Mouse (Mus musculus): ENCODE measurements around the gene Trmt44. TPM values are rescaled to one million over a fixed set of nuclear protein-coding genes. Genes with fewer than 3 reads are reported as not detected.

Gene Trmt44
- total RNA-seq, 1 experiment from 2014 or later, result 6.6 TPM

DNA sequence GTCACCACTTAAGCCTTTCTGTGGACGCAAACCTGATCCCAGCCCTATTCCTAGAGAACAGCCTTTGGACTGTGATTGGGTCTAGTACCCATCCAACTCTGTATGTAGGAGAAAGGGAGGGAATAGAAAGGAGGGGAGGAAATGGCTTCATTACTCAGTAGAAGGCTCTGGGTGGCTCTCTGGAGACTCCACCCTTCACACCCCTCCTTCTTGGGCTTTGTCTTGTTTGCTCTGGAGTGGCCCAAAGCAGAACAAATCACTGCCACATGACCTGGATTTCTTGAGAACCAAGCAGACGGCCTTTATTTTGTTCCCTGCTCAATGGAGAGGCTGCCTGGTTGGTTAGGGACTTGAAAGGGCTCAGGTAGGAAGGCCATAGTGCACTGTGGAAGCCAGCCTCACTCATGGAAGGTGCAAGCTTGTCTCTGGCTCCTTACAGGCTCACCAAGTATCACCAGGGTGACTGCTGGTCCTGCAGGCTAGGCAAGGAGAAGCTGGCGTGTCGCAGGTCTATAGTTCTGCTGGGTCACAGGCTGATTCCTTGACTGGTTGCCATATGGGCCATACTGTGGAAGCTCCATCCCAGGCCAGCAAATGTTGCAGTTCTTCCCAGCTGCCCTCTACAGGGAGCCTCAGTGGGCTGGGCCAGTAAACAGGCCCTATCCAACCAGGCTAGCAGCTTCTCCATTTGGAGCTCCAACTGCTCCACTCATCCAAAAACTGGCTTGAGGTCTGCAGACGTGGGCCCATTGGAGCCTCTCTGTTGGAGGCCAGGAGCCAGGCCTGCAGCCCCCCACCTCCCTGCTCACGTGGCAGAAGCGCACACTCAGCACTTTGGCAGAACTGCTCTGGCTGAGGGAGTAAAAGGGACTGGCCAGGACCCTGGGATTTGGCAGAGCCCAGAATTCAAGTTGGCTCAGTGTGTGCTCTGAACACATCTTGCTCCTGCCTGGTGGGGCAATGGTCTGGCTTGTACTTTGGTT is 22.7 kb downstream of the Trmt44 start:
- ATAC-seq (replicated peaks; ENCODE audit: low read depth, poor library complexity, severe bottlenecking), result no peak

DNA sequence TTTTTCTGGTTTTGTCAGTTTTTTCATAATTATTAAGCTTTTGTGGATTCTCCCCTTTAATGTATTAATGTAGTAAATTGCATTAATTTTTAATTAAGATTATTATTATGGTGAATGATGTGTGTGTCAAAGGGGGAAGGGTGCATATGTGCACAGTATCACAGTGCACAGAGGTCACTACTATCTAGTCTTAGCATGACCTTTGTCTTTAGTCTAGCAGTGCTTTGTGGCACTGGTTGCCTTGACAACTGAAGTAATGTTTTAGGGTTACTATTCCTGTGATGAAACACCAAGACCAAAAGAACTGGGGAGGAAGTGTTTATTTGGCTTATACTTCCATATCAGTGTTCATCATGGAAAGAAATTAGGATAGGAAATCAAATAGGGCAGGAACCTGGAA is 28.7 kb downstream of the Trmt44 start:
- ATAC-seq (replicated peaks; ENCODE audit: low read depth, poor library complexity, severe bottlenecking), result no peak

- no peak for ATAC-seq (replicated peaks; ENCODE audit: low read depth, poor library complexity, severe bottlenecking)
Measured at GRCm38 (mm10) chr5:35541059-35541790, 33.6 kb downstream of the Trmt44 start.

DNA sequence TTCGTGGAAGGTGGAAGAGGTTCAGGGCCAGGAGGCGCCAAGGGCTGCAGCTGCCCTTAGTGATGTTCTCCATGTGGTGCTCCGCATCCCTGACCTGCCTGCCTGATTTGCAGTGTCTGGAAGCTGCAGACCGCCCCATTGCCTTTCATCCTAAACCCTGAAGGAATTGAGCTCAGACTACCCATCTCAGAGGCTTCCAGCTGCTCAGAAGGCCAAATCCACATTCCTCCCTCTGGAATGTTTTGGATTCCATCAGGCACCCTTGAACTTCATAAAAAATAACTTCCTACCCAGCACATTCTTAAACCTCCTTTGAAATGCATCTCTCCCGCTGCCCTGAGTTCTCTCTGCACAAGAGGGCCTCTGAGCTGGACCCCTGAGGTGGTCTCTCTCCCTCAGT is 34.3 kb downstream of the Trmt44 start:
- no peak for ATAC-seq (replicated peaks; ENCODE audit: low read depth, poor library complexity, severe bottlenecking)

DNA sequence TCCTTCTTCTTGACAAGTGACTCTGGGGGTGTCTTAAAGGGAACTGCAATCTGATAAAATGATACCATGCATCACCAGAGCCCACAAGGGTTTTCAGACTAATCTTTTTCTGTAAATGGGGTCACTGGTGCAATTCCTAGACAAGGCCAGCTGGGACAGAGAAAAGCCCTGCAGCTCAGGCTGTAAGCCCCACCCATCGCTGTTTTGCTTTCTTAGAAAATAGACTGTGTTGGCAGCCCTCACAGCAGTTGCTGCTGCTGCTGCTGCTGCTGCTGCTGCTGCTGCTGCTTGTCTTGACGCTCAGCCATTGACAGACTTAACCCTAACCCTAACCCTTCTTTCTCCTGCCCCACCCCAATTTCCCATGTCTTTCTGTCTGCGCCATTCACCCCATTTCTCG is 35.3 kb downstream of the Trmt44 start:
- no peak for ATAC-seq (replicated peaks; ENCODE audit: low read depth, poor library complexity, severe bottlenecking)

DNA sequence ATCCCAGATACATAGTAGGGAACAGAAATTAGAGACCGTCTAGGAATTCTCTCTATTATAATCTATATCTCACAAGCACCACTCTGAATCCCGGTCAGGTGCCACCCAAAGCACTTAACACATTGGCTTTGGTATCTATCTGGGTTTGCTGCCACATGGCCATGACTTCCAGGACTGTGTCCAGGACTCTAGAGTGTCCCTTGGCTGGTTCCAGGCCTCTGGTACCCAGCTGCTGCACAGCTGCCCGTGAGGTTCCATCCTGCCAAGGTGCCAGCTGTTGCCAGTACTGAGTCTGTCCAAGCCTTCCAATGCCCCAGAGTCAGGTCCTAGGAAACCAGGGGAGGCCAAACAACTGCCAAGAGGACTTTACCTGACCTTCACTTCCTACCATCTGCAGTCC is 36.8 kb downstream of the Trmt44 start:
- ATAC-seq (replicated peaks; ENCODE audit: low read depth, poor library complexity, severe bottlenecking), result no peak

DNA sequence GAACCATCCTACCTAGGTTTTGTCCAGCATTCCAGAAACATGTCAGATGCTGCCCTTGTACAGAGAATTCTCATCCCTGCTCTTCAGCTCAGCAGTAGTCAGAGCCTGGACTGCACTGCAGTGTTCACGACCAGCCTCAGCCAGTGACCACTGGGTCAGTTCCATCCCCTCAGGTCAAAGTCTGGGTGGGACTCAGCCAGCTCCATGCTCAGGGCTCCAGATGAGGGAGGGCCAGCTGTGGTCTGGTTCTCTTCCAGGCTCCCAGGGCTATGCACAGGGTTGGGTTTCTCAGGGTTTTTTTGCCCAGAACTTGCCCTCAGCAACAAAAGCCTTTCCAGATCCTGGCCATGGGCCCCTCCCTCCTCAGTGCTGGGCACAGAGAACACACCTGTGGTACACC is 37.4 kb downstream of the Trmt44 start:
- no peak for ATAC-seq (replicated peaks; ENCODE audit: low read depth, poor library complexity, severe bottlenecking)

DNA sequence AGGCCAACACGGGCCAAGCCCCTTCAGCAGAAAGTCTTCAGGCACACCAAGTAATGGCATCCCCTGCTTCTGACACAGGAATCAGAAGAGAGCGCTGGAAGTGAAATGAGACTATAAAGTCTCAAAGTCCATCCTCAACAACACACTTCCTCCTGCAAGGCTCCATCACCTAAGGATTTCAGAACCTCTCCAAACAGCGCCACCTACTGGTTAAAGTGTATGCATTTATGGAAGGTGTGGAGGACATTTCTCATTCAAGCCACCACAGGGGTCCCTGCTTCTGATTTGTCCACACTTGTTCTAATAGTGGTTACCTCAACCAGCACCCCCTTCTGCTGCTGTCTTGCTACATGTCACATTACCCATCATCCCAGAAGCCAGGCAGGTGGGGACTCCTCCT is 38.6 kb downstream of the Trmt44 start:
- ATAC-seq (replicated peaks; ENCODE audit: low read depth, poor library complexity, severe bottlenecking), result no peak

- peak; percentile 77 for ATAC-seq (replicated peaks; ENCODE audit: low read depth, poor library complexity, severe bottlenecking)
Measured at GRCm38 (mm10) chr5:35531586-35531985, 43.3 kb downstream of the Trmt44 start.

GRCm38 (mm10) chr5:35530442-35530841 is 44.4 kb downstream of the Trmt44 start:
- ATAC-seq (replicated peaks; ENCODE audit: low read depth, poor library complexity, severe bottlenecking), result peak; percentile 73

DNA sequence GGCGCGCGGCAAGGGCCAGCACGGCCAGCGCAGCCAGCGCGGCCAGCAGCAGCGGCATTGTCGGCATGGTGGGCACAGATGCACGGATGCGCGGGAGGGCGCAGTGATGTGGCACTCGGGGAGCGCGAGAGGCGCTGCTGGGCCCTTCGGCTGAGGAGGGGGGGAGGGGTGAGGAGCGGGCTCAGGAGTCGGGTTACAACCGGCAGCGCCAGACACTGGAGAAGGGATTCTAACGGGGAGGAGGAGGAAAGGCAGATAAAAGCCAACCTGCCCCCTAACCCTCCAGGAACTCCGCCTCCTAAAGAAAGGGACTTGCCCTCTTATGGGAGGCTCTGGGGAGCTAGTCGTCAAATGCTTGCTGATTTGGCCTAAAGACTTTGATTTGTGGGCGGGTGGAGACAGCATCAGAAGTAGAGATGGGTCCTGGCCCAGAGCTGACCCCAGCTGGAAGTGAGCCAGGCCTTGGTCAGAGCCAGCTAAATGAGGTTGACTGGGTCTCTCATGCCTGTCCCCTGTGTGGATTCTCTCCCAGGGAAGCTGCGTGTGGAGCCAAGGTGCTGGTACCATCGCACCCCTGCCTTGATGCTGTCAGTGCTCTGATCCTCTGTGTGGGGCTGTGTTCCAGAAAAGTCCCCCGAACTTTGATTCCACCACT is 49.3 kb downstream of the Trmt44 start, which contains the start of gene Cpz:
Gene Cpz (minus strand): TSS at position 230 of the 655 bp plus-strand sequence.
- ATAC-seq (replicated peaks; ENCODE audit: low read depth, poor library complexity, severe bottlenecking), result 0 out of 2 replicates have a peak, but pooled peaks have one; percentile 43

- no peak for ATAC-seq (replicated peaks; ENCODE audit: low read depth, poor library complexity, severe bottlenecking)
Measured at GRCm38 (mm10) chr5:35524381-35524780, 50.5 kb downstream of the Trmt44 start.

GRCm38 (mm10) chr5:35523735-35524134 is 51.1 kb downstream of the Trmt44 start:
- ATAC-seq (replicated peaks; ENCODE audit: low read depth, poor library complexity, severe bottlenecking), result peak; percentile 60; the same call in 1 of the 2 replicates

GRCm38 (mm10) chr5:35516781-35517180 is 58.1 kb downstream of the Trmt44 start:
- ATAC-seq (replicated peaks; ENCODE audit: low read depth, poor library complexity, severe bottlenecking), result no peak

GRCm38 (mm10) chr5:35510589-35510988 is 64.3 kb downstream of the Trmt44 start:
- ATAC-seq (replicated peaks; ENCODE audit: low read depth, poor library complexity, severe bottlenecking), result peak; percentile 65

Other genes starting within 250 kb of the Trmt44 start
- not detected in 2 replicates for gene Hmx1, start 186.0 kb downstream of the Trmt44 start, total RNA-seq (2017)
- not detected in 2 replicates for gene Cpz, start 49.4 kb downstream of the Trmt44 start, total RNA-seq (2017)
- 20.4 and 21.1 TPM in 2 replicates for gene Acox3, start 8.0 kb upstream of the Trmt44 start, total RNA-seq (2017)
- gene Htra3, start 104.7 kb upstream of the Trmt44 start, total RNA-seq (2017), result not detected in 2 replicates
- gene Sh3tc1, start 164.9 kb upstream of the Trmt44 start, total RNA-seq (2017), result 3.9 and 8.5 TPM in 2 replicates
- not detected in 2 replicates for gene Ablim2, start 182.8 kb upstream of the Trmt44 start, total RNA-seq (2017)

All from common myeloid progenitor, adult 5-6 weeks (primary cell).